Mouse (Mus musculus) lung, embryonic 16.5 days (tissue): ENCODE measurements around the gene Adgrg1. TPM values are rescaled to one million over a fixed set of nuclear protein-coding genes. Genes with fewer than 3 reads are reported as not detected.

Experiments
- ATAC-seq: fragments of 200-750 bp; cut with Nextera tagmentation; 2 replicates; pipeline ENCODE4 v1.8.0; 2017; ENCODE audit warnings: low read depth, mild to moderate bottlenecking, moderate library complexity
- H3K27ac ChIP-seq: fragments of 300-500 bp; sonication (generic); 2 replicates; pipeline ENCODE4 v1.5.1; 2014; ENCODE audit warnings: mild to moderate bottlenecking, control low read depth, low read length
- H3K27me3 ChIP-seq: fragments of 300-500 bp; sonication (generic); 2 replicates; pipeline ENCODE4 v1.6.1; 2014; ENCODE audit warnings: low read depth, low read length, mixed read lengths; ENCODE audit not compliant: control insufficient read depth, insufficient read depth
- H3K36me3 ChIP-seq: fragments of 300-500 bp; sonication (generic); 2 replicates; pipeline ENCODE4 v1.6.1; 2014; ENCODE audit warnings: low read length; ENCODE audit not compliant: control insufficient read depth, insufficient read depth
- H3K4me1 ChIP-seq: fragments of 300-500 bp; sonication (generic); replicated peaks from 2 replicates; pipeline ENCODE4 v1.6.1; 2014; ENCODE audit warnings: low read length, mixed read lengths; ENCODE audit not compliant: control insufficient read depth, insufficient read depth
- H3K4me2 ChIP-seq: fragments of 300-500 bp; sonication (generic); 2 replicates; pipeline ENCODE4 v1.6.1; 2014; ENCODE audit warnings: low read depth, low read length, control low read depth
- H3K4me3 ChIP-seq: fragments of 300-500 bp; sonication (generic); 2 replicates; pipeline ENCODE4 v1.5.1; 2014; ENCODE audit warnings: mild to moderate bottlenecking, low read length, control low read depth
- H3K9ac ChIP-seq: fragments of 300-500 bp; sonication (generic); 2 replicates; pipeline ENCODE4 v1.6.1; 2014; ENCODE audit warnings: low read length, control low read depth
- H3K9me3 ChIP-seq: fragments of 300-500 bp; sonication (generic); 2 replicates; pipeline ENCODE4 v1.6.1; 2016; ENCODE audit warnings: low read length; ENCODE audit not compliant: control insufficient read depth
- WGBS: fragments of 180-500 bp; shearing (Covaris S2); extraction: QIAGEN DNeasy Blood & Tissue Kit; methylation state at CpG from one replicate; pipeline ENCODE4 v1.1.7; 2014; 5-methylcytosine and 5-hydroxymethylcytosine counted together
- polyA plus RNA-seq: library from polyadenylated mRNA; unstranded; fragments of >200 nt; fragmentation: Nextera tagmentation; extraction: Ambion mirVana; gene quantifications from 2 replicates; pipeline ENCODE4 v1.2.1, GENCODE M21; 2015

Gene Adgrg1
- polyA plus RNA-seq, 1 experiment from 2014 or later: 42.9 TPM

DNA sequence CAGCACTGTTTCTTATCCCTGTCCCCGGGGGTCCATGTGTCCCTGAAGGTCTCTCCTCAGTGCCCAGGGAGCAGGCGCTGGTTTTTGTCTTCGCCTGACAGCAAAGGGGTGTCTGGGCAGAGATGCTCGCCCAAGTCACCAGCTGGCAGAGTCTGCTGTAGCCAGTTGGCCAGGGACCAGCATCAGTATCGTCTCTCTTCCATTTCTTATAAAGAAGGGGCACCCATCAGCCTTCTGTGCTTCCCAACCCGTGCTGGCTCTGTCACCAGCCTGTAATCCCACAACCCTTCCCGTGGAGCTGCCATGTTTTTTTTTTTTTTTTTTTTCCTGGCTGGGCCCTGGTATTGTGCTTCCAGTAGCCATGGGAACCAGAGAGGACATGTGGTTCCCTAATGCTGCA, 7.3 kb downstream of the Adgrg1 start:
- no peak for ATAC-seq
- no peak overlapping the region for H3K4me2 ChIP-seq
- no peaks in the 10 kb centered on the region for H3K36me3 ChIP-seq
- peaks cover 38% of the 10 kb centered on the region for H3K4me1 ChIP-seq
- H3K9me3 ChIP-seq: no peaks in the 10 kb centered on the region
- H3K4me3 ChIP-seq: no peak overlapping the region
- no peaks in the 10 kb centered on the region for H3K27me3 ChIP-seq
- H3K27ac ChIP-seq: no peak overlapping the region
- no peak overlapping the region for H3K9ac ChIP-seq
- WGBS: 56% methylated on average over 7 of the region's 7 CpGs

DNA sequence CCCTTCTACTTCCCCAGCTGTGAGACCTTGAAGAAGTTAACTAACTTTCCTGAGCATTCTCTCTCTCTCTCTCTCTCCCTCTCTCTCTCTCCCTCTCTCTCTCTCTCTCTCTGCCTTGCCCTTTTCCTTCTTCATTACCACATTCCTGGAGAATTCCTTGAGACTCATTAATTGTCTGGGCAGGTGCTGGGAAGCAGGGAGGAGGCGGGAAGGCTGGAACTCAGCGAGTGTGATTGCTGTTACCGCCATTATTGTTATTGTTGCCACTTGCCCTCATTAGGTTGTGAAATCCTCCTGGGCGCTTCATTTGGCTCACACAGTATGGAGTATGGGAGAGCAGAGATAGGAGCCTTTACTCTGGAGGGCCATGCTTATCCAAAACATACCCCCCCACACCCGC, 8.6 kb downstream of the Adgrg1 start:
- Histone ChIP-seq H3K27me3 (no peaks in the 10 kb centered on the region), H3K4me2 (peak overlapping the region; percentile 3; the same call in 1 of the 2 replicates), H3K9ac (no peak overlapping the region), H3K36me3 (no peaks in the 10 kb centered on the region), H3K4me1 (peaks cover 40% of the 10 kb centered on the region), H3K4me3 (no peak overlapping the region), H3K9me3 (no peaks in the 10 kb centered on the region), H3K27ac (peak overlapping the region; percentile 52; the same call in 1 of the 2 replicates)
- ATAC-seq: no peak
- WGBS: 1% methylated on average over 4 of the region's 5 CpGs

DNA sequence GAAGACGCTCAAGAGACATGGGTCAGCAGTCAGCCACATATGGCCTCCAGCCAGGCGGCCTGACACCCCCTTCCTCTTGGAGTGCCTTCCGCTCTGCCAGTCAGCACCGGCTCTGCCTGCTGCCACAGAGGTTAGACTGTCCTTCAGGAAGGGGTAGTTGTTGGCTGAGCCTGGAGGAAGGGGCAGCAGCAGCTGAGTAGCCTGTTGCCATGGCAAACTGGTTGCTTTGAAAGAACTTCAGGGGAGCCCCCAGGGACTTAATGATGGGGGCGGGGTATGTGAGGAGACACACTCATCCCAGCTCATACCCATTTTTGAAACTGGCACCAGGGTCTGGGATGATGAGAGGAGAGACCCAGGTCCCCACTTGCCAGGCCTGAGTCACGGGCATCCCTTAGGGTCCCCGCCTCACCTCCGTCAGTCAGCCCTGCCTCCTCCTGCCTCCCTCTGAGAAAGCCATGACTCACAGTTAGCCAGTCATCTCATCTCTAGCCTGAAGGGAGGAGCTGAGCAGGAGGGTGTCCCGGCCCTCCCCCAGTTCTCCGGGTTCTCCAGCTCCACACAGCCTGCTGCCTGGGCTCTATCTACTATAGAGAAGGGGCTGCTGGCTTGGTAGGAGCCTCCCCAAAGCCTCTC, 9.4 kb downstream of the Adgrg1 start:
- Histone ChIP-seq H3K27me3 (no peaks in the 10 kb centered on the region), H3K9me3 (no peaks in the 10 kb centered on the region), H3K4me2 (no peak overlapping the region), H3K4me3 (no peak overlapping the region), H3K4me1 (peaks cover 43% of the 10 kb centered on the region), H3K9ac (0 out of 2 replicates have a peak overlapping the region, but pooled peaks have one; percentile 17), H3K36me3 (no peaks in the 10 kb centered on the region), H3K27ac (peak overlapping the region; percentile 52; the same call in 1 of the 2 replicates)
- 17% methylated on average over 10 of the region's 10 CpGs for WGBS
- ATAC-seq: peak; percentile 65

DNA sequence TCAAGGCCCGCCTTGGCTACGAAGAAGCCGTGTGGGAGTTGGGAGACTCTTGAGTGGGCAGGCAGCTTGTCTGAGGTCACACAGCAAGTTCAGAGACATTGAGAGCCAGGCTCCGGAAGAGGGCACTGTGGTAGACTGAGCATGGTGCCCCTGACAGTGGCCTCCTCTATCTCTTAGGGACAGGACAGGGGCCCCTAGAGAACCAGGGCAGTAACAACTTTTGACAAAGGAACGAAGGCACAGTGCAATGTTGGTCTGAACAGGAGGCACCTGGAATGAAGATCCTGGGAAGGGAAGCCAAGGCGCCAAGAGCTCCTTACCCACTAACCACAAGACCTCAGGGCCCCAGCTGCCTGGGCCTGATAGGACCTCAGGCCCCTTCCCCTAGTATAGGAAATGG, 10.5 kb downstream of the Adgrg1 start:
- ATAC-seq: no peak
- no peak overlapping the region for H3K4me3 ChIP-seq
- no peak overlapping the region for H3K9ac ChIP-seq
- no peak overlapping the region for H3K4me2 ChIP-seq
- WGBS: 76% methylated on average over 6 of the region's 6 CpGs
- H3K27me3 ChIP-seq: no peaks in the 10 kb centered on the region
- no peak overlapping the region for H3K27ac ChIP-seq
- H3K4me1 ChIP-seq: peaks cover 39% of the 10 kb centered on the region
- no peaks in the 10 kb centered on the region for H3K9me3 ChIP-seq
- no peaks in the 10 kb centered on the region for H3K36me3 ChIP-seq

DNA sequence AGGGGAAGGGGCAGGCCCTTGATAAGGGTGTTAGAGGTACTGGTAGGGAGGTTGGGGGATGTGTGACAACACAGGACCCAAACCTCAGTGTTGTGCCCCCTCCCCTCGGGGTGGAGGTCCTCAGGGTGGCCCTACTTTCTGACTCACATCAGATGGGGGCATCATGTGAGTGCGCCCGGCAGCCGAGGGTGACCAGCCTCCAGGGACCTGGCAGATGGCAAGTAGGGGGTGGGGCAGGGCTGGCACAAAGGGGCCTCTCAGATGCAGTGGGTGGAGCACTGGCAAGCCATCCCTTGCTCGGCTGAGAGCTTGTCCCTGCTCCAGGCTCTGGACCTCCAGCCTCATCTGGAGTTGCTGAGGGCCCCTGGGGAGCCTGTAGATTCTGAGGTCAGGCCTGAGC, 12.1 kb downstream of the Adgrg1 start:
- H3K4me1 ChIP-seq: peaks cover 38% of the 10 kb centered on the region

DNA sequence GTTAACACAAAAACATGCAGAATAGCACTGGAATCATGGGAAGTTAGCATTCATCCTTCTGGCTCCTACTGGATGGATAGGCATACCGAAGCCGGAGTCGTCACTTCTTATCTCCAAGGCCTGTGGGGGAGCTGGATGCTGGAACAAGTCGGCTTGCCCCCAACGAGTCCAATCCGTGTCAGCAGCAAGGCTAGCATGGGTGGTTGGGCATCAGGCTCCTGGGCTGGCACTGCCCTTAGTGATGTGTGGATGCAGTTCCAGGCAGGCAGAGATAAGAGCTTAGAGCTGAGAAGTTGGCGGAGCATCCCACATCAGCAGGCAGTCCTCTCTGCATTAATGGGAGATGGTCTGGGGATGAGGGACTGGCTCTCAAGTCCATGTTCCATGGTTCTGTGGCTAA, 13.0 kb downstream of the Adgrg1 start:
- no peak overlapping the region for H3K4me3 ChIP-seq
- no peaks in the 10 kb centered on the region for H3K27me3 ChIP-seq
- no peak overlapping the region for H3K4me2 ChIP-seq
- peaks cover 46% of the 10 kb centered on the region for H3K4me1 ChIP-seq
- H3K36me3 ChIP-seq: no peaks in the 10 kb centered on the region
- H3K9me3 ChIP-seq: no peaks in the 10 kb centered on the region
- no peak for ATAC-seq
- no peak overlapping the region for H3K9ac ChIP-seq
- H3K27ac ChIP-seq: no peak overlapping the region
- 58% methylated on average over 7 of the region's 7 CpGs for WGBS

More for the DNA sequence above, 12.1 kb downstream of the Adgrg1 start:
- no peaks in the 10 kb centered on the region for H3K36me3 ChIP-seq
- no peaks in the 10 kb centered on the region for H3K27me3 ChIP-seq
- no peak overlapping the region for H3K4me2 ChIP-seq
- no peak overlapping the region for H3K4me3 ChIP-seq
- H3K9ac ChIP-seq: peak overlapping the region; percentile 9; the same call in 1 of the 2 replicates
- ATAC-seq: no peak
- H3K27ac ChIP-seq: no peak overlapping the region
- 42% methylated on average over 4 of the region's 5 CpGs for WGBS
- H3K9me3 ChIP-seq: no peaks in the 10 kb centered on the region

DNA sequence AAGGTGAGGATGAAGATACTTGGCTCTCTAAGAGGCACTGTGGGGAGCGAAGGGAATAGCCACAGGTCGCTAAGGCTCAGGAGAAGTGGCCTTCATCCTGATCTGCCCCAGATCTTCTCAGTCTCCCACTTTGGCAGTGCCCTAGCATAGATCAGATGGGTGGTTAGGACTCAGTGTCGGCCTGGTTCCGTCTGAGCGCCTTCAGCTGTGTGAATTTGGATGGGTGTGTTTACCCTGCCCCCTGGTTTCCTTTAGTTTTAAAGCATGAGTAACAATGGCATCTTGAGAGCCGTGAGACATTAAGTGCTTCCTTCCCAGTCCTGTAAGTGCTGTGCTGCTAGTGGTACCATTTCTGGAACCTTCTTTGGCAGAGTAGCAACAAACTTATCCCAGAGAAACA, 14.1 kb downstream of the Adgrg1 start:
- Histone ChIP-seq H3K27ac (no peak overlapping the region), H3K27me3 (no peaks in the 10 kb centered on the region), H3K4me1 (peaks cover 48% of the 10 kb centered on the region), H3K36me3 (no peaks in the 10 kb centered on the region), H3K4me3 (no peak overlapping the region), H3K9me3 (no peaks in the 10 kb centered on the region), H3K4me2 (no peak overlapping the region), H3K9ac (no peak overlapping the region)
- ATAC-seq: no peak
- 58% methylated on average over 6 of the region's 6 CpGs for WGBS

DNA sequence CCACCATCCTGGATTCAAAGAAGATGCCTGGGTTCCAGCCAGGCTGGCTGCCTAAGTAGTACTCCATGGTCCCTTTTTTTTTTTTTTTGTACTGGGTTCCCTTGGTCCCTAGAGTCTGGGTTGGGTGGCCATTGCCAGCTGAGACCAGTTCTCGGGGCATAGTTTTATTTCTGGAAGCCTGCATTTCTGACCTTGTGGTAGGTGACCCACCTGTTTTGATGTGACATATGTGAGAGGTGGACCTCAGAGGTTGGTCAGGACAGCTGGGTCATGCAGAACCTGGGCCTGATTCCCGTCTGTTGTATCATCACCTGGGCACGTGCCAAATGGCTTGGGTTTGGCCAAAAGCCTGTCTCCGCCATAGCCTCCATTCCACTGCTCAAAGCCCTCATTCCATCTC, 15.2 kb downstream of the Adgrg1 start:
- no peaks in the 10 kb centered on the region for H3K27me3 ChIP-seq
- H3K4me2 ChIP-seq: no peak overlapping the region
- H3K4me1 ChIP-seq: peaks cover 49% of the 10 kb centered on the region
- H3K27ac ChIP-seq: no peak overlapping the region
- H3K36me3 ChIP-seq: no peaks in the 10 kb centered on the region
- WGBS: 82% methylated on average over 4 of the region's 4 CpGs
- no peaks in the 10 kb centered on the region for H3K9me3 ChIP-seq
- no peak for ATAC-seq
- H3K4me3 ChIP-seq: no peak overlapping the region
- H3K9ac ChIP-seq: no peak overlapping the region

DNA sequence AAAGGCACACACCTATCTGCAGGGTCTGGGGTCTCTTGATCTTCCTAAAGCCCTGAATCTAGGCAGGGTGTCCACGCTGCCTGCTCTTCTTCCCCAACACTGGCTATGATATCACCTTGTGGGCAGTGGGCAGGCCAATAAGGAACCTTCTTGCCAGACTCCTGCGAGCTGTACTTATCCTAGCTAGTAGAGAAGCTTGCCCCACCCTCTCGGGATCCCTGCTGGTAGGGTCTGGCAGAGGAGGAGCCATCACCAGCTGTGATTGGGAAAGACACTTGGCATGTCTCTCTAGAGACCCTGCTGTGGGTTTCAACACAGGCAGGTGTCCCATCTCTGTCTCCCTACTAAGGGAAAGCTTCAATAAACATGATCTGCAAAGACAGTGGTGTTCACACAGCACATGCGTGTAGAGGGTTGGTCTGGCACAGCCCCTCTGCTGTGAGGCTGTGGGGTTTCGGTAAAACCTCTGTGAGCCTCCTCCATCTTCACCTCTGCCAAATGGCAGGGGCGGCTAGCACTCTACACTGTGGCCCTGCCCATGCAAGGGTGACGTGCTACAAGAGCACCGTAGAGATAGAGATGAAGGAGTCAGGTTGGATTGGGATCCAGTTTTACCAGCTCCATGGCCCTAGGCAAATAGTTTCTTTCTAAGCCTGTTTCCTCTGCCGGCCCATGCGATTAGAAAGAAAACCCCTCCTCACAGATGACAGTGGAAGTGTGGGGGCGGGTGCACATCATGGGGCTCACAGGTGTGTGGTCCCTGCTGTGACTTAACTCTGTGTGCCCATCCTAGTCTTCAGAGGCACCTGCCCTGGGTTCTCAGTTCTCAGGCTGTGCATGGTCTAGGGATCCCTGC, 16.3 kb downstream of the Adgrg1 start:
- Histone ChIP-seq H3K9me3 (no peaks in the 10 kb centered on the region), H3K4me2 (no peak overlapping the region), H3K27me3 (no peaks in the 10 kb centered on the region), H3K27ac (no peak overlapping the region), H3K4me1 (peaks cover 49% of the 10 kb centered on the region), H3K4me3 (no peak overlapping the region), H3K9ac (no peak overlapping the region), H3K36me3 (no peaks in the 10 kb centered on the region)
- 35% methylated on average over 11 of the region's 11 CpGs for WGBS
- 0 out of 2 replicates have a peak, but pooled peaks have one; percentile 23 for ATAC-seq
